Mouse (Mus musculus): Measurements from ENCODE around the gene Atp6v0a1.

- TF ChIP-seq CTCF (conservative IDR thresholded peaks at IDR 0.05; ENCODE audit: insufficient read depth, insufficient read length, low read depth, low read length) (no peak), POLR2A (IDR thresholded peaks at IDR 0.05; ENCODE audit: low read depth, low read length) (no peak)
These were observed 10.0 kb upstream of the Atp6v0a1 start for GRCm38 (mm10) chr11:100999254-100999653.

Data from kidney, adult 2 months (tissue).